Mouse (Mus musculus): ENCODE measurements around the gene Chrne.

DNA sequence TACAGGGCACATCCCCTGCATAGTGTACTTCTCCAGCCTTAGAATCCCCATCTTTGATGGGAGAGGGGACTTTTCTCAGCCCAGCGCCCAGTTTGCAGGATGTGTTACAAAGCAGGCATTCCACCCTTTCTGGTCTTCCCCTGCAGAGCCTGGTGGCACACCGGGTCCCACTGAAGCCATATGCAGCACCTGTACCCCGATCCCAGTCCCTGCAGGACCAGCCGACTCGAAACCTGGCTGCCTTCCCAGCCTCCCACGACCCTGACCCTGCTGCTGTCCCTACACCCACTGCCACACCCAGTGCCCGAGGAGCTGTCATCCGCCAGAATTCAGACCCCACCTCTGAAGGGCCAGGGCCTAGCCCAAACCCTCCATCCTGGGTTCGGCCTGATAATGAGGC lies 11.4 kb downstream of the Chrne start:
- TF ChIP-seq CTCF (IDR thresholded peaks at IDR 0.05; ENCODE audit: borderline replicate concordance, extremely low read depth, insufficient read depth, insufficient read length) (no peak), POLR2A (IDR thresholded peaks at IDR 0.05; ENCODE audit: borderline replicate concordance, extremely low read depth, insufficient read depth, insufficient read length, poor library complexity, severe bottlenecking) (no peak)
